Mouse (Mus musculus) urinary bladder, adult 2 months (tissue): ENCODE measurements around the gene Rabgap1l. TPM values are rescaled to one million over a fixed set of nuclear protein-coding genes. Genes with fewer than 3 reads are reported as not detected.
"Not testable (repeated sequence)": the region's sequence is repeated elsewhere in the genome, so short reads cannot be mapped to it uniquely, and the experiment has no call there.

ENCODE experiments used
- DNase-seq: peaks from one replicate; pipeline ENCODE4 v3.0.0; 2022; ENCODE audit warnings: low spot score
- polyA plus RNA-seq: library from polyadenylated mRNA; depleted of rRNA; stranded (reverse); fragments of >200 nt; gene quantifications from 2 replicates; pipeline ENCODE4 v1.2.3, GENCODE M21; 2012

Gene Rabgap1l
- polyA plus RNA-seq, 1 experiment, result 47.3 TPM

- DNase-seq, result not testable (repeated sequence)
These were observed 510.7 kb downstream of the Rabgap1l start for GRCm38 (mm10) chr1:160282166-160282874.

DNA sequence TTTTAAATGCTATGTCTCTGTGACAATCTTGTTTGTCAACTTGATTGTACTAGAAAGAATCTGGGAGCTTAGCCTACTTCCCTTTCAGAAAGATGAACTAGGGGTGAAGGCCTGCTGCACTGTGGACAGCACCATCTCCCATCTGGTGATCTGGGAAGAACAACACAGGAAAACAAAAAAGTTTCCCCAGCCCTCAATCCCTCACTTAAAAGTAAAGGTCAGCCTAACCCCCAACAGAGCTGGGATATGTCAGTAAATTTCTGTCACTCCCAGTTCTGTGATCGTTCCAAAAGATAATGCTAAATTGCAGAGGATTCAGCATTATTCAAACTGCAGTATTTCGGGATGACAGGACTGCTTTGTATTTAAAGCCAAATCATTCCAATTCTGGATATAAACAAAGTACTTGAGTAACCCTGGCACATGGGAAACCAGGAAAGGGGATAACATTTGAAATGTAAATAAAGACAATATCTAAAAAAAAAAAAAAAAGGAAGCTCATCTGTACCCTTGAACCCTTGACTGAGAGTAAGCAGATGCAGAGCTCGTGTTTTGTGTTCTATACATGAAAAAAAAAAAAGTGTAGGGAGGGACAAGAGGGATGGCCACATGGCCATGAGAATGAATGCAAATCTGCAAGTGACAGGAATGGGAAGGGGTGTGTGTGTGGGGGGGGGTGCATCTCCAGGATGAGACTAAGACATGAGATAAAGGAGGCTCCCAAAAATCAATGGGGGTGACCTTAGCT, 511.5 kb downstream of the Rabgap1l start:
- no peak for DNase-seq

GRCm38 (mm10) chr1:160280603-160281002, 512.4 kb downstream of the Rabgap1l start:
- no peak for DNase-seq

DNA sequence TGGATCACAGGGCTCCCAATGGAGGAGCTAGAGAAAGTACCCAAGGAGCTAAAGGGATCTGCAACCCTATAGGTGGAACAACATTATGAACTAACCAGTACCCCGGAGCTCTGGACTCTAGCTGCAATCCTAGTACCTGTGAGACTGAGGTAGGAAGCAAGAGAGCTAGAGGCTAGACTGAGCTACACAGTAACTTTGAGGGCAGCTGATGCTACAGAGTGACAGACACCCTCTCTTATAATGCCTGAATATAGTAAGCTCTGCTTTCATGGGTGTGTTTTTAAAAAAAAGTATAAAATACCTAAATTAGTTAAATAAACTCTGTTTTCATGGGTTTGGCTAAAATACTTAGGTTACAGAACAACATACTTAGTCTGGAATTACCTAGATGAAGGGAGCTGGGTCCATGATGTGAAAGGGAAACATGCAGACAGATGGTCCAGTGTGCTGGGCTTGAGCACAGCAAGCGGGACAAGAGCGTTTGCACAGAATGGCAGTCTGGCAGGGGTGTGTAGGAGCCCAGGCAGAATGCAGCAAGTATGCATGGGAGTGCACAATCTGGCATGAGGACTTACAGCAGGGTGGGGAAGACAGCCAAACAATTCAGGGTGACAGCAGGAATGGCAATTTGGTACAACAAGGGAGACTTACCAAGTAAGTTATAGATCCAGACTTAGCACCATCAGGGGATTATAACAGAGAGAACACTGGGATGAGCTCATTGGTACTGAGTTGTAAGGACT, 514.9 kb downstream of the Rabgap1l start:
- no peak for DNase-seq

GRCm38 (mm10) chr1:160275248-160275647, 517.8 kb downstream of the Rabgap1l start:
- DNase-seq, result no peak

GRCm38 (mm10) chr1:160273133-160273743, 519.8 kb downstream of the Rabgap1l start:
- no peak for DNase-seq

- DNase-seq, result no peak
These were observed 521.6 kb downstream of the Rabgap1l start for GRCm38 (mm10) chr1:160271282-160271967.

- DNase-seq, result no peak
These were observed 524.7 kb downstream of the Rabgap1l start for GRCm38 (mm10) chr1:160268322-160268721.

DNA sequence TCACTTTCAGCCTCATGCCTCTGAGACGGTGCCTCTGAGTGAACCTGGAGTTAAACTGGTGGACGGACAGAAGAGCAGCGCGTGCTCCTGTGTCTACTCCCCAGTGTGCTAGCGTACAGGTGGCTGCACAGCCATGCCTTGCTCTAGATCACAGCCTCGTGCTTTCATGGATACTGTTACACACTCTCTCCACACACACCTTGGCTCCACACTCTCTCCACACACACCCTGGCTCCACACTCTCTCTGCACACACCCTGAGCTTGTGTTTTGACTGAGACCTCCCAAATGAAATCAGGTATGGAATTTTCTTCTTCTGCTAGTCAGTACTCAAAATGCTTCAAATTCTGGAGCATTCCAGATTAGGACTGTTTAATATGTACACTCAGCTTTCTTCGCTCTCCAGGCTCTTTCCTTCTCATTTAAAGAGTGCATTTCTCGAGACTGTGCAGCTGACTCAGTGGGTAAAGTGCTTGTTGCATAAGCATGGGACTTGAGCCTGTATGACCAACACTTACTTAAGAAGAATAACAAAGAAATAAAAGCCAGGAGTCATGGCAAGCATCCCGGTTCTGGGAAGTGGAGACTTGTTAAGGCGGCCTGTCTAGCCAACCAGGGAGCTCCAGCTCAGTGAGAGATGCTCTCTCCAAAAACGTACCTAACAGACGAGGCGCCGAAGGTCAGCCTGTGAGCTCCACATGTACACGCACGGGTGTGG, 529.2 kb downstream of the Rabgap1l start:
- no peak for DNase-seq

- DNase-seq, result no peak
These were observed 530.0 kb downstream of the Rabgap1l start for GRCm38 (mm10) chr1:160263053-160263452.

GRCm38 (mm10) chr1:160262415-160262814, 530.6 kb downstream of the Rabgap1l start:
- no peak for DNase-seq

- no peak for DNase-seq
These were observed 531.2 kb downstream of the Rabgap1l start for GRCm38 (mm10) chr1:160261849-160262248.

GRCm38 (mm10) chr1:160260605-160261004, 532.4 kb downstream of the Rabgap1l start:
- no peak for DNase-seq

DNA sequence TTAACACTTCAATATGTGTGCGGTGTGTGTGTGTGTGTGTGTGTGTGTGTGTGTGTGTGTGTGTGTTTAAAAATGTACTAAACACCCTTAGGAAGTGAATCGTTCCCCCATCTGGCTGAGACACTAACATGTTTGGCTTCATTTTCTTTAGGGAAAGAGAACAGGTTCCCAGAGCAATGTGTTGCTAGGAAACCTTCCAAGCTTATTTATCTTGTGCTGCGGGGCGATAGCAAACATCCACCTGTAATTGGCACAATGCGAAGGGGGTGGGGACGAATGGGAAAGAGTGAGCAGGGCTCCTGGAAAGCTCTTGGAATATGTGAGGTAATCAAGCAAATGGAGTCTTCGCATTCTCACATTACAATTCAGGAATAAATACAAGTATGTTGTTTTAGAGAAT, 533.1 kb downstream of the Rabgap1l start:
- DNase-seq, result no peak

DNA sequence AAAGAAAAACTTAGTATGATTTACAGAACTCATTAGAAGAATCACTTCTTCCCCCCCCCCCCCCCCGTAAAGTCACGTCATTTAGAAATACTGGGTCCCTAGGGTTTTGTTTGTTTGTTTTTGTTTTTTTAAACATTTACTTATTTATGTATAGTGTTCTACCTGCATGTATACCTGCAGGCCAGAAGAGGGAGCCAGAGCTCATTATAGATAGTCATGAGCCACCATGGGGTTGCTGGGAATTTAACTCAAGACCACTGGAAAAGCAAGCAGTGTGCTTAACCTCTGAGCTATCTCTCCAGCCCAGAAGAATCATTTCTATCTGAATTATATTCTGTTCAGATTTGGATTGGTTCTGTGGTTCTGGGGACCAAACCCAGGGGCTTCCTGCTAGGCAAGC, 539.9 kb downstream of the Rabgap1l start:
- no peak for DNase-seq

DNA sequence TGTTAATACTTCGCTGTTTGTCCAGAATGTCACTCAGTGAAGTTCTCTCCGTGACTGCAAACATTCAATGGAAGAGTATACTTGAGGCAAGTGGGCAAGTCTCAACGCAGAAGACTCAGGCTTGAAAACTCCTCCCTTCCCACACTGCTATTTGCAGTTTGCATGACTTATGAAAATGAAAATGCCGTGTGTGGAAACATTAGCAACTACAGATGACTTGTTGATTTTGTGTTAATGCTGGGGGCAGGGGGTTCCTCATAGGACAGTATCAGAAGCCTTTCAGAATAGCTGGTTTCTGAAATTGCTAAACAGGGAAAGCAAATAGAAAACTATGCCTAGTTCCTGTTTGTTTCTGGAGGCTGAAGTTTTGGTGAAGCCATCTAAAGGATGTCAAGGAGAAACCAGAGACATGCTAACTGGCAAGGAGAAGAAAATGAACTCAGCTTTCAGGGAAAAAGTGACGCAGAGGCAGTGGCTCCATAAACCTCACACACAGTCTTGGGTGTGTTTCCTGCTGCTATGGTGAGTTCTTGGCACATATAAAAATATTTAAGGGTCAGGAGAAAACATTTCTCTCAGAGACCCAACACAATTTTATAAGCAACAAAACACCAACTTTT, 541.5 kb downstream of the Rabgap1l start:
- no peak for DNase-seq

GRCm38 (mm10) chr1:160250782-160251181, 542.2 kb downstream of the Rabgap1l start:
- no peak for DNase-seq

- no peak for DNase-seq
These were observed 543.2 kb downstream of the Rabgap1l start for GRCm38 (mm10) chr1:160249786-160250185.

- DNase-seq, result no peak
These were observed 545.5 kb downstream of the Rabgap1l start for GRCm38 (mm10) chr1:160247473-160247872.

DNA sequence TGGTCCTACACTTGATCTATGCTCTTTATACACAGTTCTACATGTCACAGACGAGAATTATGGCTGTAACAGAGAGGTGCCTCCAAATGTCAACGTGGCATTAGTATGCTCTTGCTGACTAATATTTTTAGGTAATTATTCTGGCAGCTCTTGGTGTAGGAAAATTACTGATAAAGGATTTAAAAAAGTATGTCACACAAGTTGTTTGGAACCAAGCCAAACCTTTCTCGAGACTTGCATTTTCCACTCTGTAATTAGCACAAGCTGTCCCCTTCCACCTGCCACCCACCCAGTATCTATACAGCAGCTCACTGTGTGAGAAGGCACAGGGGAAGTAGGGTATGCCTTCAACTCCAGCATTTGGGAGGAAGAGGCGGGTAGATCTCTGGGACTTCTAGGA, 546.2 kb downstream of the Rabgap1l start:
- DNase-seq, result no peak
